Mouse (Mus musculus): ENCODE results near the gene Gm10065.
A peak's percentile ranks its signal among the peaks of the same experiment; 100 is the strongest.
"Not testable (repeated sequence)": the region's sequence is repeated elsewhere in the genome, so short reads cannot be mapped to it uniquely, and the experiment has no call there.

Gm10065 gene

GRCm38 (mm10) chr13:21478759-21479670 is at the start of gene Gm10065, which contains the start of gene Zkscan4:
TSS of gene Gm10065 (minus strand) at chr13:21479441.
TSS of gene Zkscan4 (plus strand) at chr13:21478907.
- DNase-seq (ENCODE audit: low spot score), result peak; percentile 79

DNA sequence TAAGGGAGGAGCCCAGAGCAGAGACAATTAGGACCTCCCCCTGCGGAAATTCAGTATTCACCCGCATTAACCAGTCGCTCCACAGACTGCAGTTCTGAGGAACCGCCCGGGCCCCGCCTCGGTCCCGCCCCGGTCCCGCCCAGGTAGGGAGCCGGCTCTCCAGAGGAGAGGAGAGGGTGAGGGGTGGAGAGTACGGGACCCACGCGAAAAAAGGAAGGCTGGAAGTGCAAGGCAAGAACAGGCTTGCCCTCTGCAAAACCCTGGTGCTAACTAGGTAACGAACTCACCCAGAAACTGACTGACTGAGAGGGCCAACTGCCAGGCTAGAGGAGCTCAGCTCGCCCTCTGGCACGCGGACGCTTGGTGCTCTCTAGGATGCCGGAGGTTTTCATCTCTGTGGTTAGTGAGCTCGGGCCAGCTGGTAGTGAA is 27.0 kb upstream of the Gm10065 start:
- peak; percentile 88 for DNase-seq (ENCODE audit: low spot score)

GRCm38 (mm10) chr13:21502296-21502695 is 23.1 kb upstream of the Gm10065 start:
- DNase-seq (ENCODE audit: low spot score), result no peak

- DNase-seq (ENCODE audit: low spot score), result not testable (repeated sequence)
Observed at GRCm38 (mm10) chr13:21501182-21501581, 21.9 kb upstream of the Gm10065 start, which contains the start of gene Gm11273. TSS of gene Gm11273 (minus strand) at chr13:21501418.

GRCm38 (mm10) chr13:21495080-21495479 is 15.8 kb upstream of the Gm10065 start, which contains the start of gene AK157302:
TSS of gene AK157302 (plus strand) at chr13:21495223.
- no peak for DNase-seq (ENCODE audit: low spot score)

- no peak for DNase-seq (ENCODE audit: low spot score)
Observed at GRCm38 (mm10) chr13:21492847-21493246, 13.6 kb upstream of the Gm10065 start.

GRCm38 (mm10) chr13:21486881-21487280 is 7.6 kb upstream of the Gm10065 start:
- DNase-seq (ENCODE audit: low spot score), result no peak

GRCm38 (mm10) chr13:21472427-21472826 is 6.8 kb downstream of the Gm10065 start:
- no peak for DNase-seq (ENCODE audit: low spot score)

GRCm38 (mm10) chr13:21469097-21469496 is 10.1 kb downstream of the Gm10065 start:
- DNase-seq (ENCODE audit: low spot score), result no peak

GRCm38 (mm10) chr13:21468061-21469019 is 10.9 kb downstream of the Gm10065 start, which contains the start of gene Nkapl:
TSS of gene Nkapl (minus strand) at chr13:21468509.
- DNase-seq (ENCODE audit: low spot score), result no peak

GRCm38 (mm10) chr13:21467336-21467735 is 11.9 kb downstream of the Gm10065 start:
- no peak for DNase-seq (ENCODE audit: low spot score)

GRCm38 (mm10) chr13:21462516-21462915 is 16.7 kb downstream of the Gm10065 start:
- DNase-seq (ENCODE audit: low spot score), result not testable (repeated sequence)

GRCm38 (mm10) chr13:21456347-21456746 is 22.9 kb downstream of the Gm10065 start:
- no peak for DNase-seq (ENCODE audit: low spot score)

DNA sequence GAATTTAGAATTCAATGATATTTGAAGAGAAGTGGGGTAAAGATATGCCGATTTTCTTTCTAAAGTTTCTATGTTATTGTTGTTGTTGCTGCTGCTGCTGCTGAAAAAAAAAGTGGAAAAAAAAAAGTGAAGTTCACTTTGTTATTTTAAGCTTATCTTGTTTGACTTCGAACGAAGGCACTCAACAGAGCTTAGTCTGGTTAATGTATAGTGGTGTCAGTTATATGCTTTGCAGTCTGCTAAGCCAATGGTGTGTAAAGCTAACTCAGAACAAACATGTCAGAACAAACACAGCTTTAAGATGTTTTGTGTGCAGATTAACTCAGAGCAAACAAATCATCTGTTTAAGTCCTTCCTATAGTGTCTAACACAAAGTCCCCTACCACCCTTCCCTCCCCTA is 25.1 kb downstream of the Gm10065 start:
- no peak for DNase-seq (ENCODE audit: low spot score)

GRCm38 (mm10) chr13:21453449-21453848 is 25.8 kb downstream of the Gm10065 start, which contains the start of gene Zscan26:
TSS of gene Zscan26 (minus strand) at chr13:21453730.
- peak; percentile 85 for DNase-seq (ENCODE audit: low spot score)

- DNase-seq (ENCODE audit: low spot score), result no peak
Observed at GRCm38 (mm10) chr13:21453042-21453441, 26.2 kb downstream of the Gm10065 start.

- no peak for DNase-seq (ENCODE audit: low spot score)
Observed at GRCm38 (mm10) chr13:21447856-21448614, 31.2 kb downstream of the Gm10065 start.

DNA sequence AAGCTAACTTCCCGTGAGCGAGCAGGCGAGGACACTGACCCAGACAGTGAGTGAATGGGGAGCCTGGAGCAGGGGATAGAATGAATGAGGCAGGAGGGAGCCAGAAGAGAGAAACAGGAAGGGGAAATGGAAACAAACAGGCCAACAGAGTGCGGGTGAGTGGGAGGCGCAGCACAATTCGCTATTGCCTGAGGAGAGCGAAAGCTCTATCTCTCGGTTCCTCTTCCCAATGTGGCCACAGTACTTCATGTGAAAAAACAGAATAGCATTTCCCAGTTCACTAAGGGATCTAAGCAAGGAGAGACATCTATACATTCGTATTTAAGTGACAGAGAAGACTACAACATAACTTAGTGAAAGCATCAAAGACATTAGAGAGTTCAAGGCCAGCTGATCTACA is 32.4 kb downstream of the Gm10065 start:
- DNase-seq (ENCODE audit: low spot score), result no peak

GRCm38 (mm10) chr13:21441207-21441572 is 38.1 kb downstream of the Gm10065 start:
- DNase-seq (ENCODE audit: low spot score), result no peak

GRCm38 (mm10) chr13:21440503-21441206 is 38.6 kb downstream of the Gm10065 start, which contains the start of gene Pgbd1:
TSS of gene Pgbd1 (minus strand) at chr13:21441058.
- peak; percentile 16 for DNase-seq (ENCODE audit: low spot score)

DNA sequence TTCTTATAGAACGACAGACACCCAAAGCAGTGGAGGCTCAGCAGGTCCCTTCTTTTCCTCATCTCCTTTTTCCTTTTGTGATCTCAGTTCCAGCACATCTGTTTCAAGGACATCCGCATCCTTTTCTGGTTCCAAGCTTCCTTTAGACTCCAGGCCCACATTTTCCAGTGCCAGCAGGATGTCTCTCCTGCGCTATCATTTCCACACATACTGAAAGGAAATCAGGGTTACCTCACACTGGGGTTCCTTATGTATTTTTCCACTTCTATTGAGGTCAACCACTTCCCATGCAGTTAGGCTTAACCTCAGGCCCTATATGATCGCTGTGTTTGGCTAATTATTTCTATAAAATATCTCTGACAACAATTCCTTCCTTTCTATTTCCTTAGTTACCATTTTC is 43.8 kb downstream of the Gm10065 start:
- DNase-seq (ENCODE audit: low spot score), result no peak

Data from MN1 (cell line).